Mouse (Mus musculus): ENCODE data around the gene Rbm4b. TPM values are rescaled to one million over a fixed set of nuclear protein-coding genes. Genes with fewer than 3 reads are reported as not detected.

Gene Rbm4b
- polyA plus RNA-seq, 1 experiment from 2014 or later = 132 TPM

DNA sequence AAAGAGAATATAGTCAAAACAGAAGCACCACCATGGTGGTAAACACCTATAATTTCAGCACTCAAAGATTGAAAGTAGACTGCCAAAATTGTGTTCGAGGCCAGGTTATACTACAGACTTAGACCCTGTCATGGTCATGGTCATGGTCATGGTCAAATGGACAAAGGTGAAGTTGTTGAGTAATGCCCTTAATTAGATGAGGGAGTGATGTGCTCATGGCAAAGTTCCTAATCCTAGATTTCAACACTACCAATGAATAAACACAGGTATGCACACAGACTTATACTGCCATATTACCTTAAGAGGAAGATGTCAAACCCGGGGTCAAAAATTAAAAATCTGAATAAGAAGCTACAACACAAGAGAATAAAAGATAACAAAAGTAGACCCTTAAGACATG is 30.0 kb downstream of the Rbm4b start:
- H3K27ac ChIP-seq (replicated peaks) = no peak overlapping the region
- peaks cover 66% of the 10 kb centered on the region for H3K36me3 ChIP-seq
- WGBS = 98% methylated on average over 2 of the region's 2 CpGs
- H3K27me3 ChIP-seq (replicated peaks) = no peaks in the 10 kb centered on the region
- peaks cover 56% of the 10 kb centered on the region for H3K4me1 ChIP-seq
- ATAC-seq (ENCODE audit: low FRiP score) = no peak
- no peak overlapping the region for H3K9ac ChIP-seq (replicated peaks)
- no peak overlapping the region for H3K4me2 ChIP-seq
- no peaks in the 10 kb centered on the region for H3K9me3 ChIP-seq (replicated peaks)
- no peak overlapping the region for H3K4me3 ChIP-seq (replicated peaks)

DNA sequence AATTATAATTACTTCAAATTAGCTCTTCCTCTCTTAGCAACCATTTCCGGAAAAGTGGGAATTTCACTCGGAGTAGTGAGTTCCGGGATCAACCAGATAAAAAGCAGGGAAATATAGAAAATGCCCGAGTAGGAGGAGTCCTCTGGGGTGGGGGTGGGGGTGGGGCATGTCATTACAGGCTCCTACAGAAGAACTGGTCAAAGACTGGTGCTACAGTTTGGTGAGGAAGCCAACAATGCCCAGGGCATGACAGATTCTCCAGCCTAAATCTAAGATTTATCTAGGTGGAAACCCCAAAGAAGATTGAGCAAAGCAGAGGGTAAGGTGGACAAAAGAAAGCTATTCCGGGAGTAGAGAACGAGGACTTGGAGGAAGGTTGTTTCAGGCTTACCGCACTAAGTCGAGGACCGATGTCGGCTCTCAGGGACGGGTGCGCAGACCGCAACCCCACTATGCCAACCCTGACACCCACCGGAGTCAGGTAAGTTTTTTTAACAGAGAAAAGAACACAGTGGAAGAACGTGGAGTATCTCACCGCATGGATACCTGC is 37.1 kb downstream of the Rbm4b start:
- peak; percentile 55 for ATAC-seq (ENCODE audit: low FRiP score)
- 2% methylated on average over 16 of the region's 16 CpGs for WGBS
- H3K27ac ChIP-seq (replicated peaks) = peak overlapping the region; percentile 87
- H3K9me3 ChIP-seq (replicated peaks) = no peaks in the 10 kb centered on the region
- H3K27me3 ChIP-seq (replicated peaks) = no peaks in the 10 kb centered on the region
- peak overlapping the region; percentile 92 for H3K4me2 ChIP-seq
- peaks cover 12% of the 10 kb centered on the region for H3K36me3 ChIP-seq
- peaks cover 52% of the 10 kb centered on the region for H3K4me1 ChIP-seq
- H3K4me3 ChIP-seq (replicated peaks) = peak overlapping the region; percentile 81
- H3K9ac ChIP-seq (replicated peaks) = peak overlapping the region; percentile 73

DNA sequence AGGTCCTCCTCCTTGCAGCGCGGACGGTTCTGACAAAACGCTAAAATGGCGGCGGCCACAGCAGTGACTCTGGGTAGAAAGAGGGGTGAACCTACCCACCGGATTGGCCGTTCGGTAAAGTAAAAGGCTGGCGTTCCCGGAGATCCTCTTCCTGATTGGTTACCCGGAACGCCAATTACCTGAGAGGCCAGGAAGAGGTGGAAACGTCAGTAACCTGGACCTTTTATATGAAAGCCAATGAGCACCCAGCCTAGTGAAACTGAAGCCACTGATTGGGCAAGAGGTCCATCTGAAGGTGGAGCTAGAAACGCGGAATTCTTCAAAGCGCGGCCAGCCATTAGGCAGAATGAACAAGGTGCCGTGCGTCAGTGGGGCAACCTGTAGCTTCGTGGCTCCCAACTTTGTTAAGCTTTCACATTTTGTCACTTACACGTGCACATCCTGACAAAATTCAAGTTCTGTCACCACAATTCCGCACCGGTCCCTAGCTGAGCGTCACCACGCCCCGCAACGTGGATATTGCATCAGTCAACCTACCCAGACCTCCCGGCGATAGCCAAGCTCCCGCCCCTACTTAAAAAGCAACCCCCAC is 37.6 kb downstream of the Rbm4b start, which contains the start of gene Rbm4:
Gene Rbm4, minus strand, starts transcription at position 71 of the 592 bp plus-strand sequence.
- H3K9ac ChIP-seq (replicated peaks) = peak within 1 kb of the TSS; percentile 73
- H3K36me3 ChIP-seq = peaks cover 17% of the 10 kb centered on the region
- H3K27me3 ChIP-seq (replicated peaks) = no peaks in the 10 kb centered on the region
- peak within 1 kb of the TSS; percentile 92 for H3K4me2 ChIP-seq
- WGBS = under 1% methylated on average over 31 of the region's 31 CpGs
- H3K4me1 ChIP-seq = peaks cover 47% of the 10 kb centered on the region
- H3K9me3 ChIP-seq (replicated peaks) = no peaks in the 10 kb centered on the region
- ATAC-seq (ENCODE audit: low FRiP score) = peak; percentile 98
- peak within 1 kb of the TSS; percentile 87 for H3K27ac ChIP-seq (replicated peaks)
- peak within 1 kb of the TSS; percentile 81 for H3K4me3 ChIP-seq (replicated peaks)

DNA sequence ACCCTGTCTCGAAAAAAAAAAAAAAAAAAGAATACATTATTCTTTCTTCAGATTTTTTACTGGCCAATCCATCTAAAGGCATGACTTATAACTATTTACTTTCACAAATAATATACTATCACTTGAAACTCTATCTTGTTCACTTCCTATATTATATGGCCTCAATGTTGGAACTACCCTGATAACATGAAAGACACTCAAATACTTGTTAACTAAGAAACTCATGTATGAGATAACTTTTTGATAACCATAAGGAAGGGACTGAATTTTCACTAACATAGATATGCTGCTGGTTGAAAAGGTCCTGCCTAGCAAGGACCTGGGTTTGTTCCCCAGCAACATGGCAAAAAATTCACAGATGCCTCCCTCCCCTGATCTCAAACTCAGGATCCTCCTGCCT is 39.6 kb downstream of the Rbm4b start:
- Histone ChIP-seq H3K9me3 (replicated peaks) (no peaks in the 10 kb centered on the region), H3K27ac (replicated peaks) (no peak overlapping the region), H3K4me1 (peaks cover 29% of the 10 kb centered on the region), H3K27me3 (replicated peaks) (no peaks in the 10 kb centered on the region), H3K36me3 (peaks cover 31% of the 10 kb centered on the region), H3K9ac (replicated peaks) (no peak overlapping the region), H3K4me2 (no peak overlapping the region), H3K4me3 (replicated peaks) (no peak overlapping the region)
- ATAC-seq (ENCODE audit: low FRiP score) = no peak
- 93% methylated on average over 1 of the region's 1 CpGs for WGBS

DNA sequence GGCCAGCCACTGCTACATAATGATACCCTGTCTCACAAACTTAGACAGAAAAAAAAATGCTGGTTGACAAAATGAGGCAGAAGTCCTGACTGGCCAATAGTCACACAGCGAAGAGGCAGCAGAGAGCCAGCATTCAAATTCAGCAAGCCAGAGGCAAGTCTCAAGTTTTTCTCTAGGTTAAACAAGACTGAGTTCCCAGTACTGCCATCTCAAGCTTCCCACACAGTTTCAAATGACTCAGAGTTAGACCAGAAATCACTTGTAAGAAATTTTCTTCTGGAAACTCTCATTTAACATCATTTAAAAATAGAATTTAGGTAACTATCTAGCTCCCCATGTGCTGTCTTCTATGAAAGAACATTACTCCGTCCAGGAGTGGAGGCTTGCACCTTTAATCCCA is 41.5 kb downstream of the Rbm4b start:
- Histone ChIP-seq H3K36me3 (peaks cover 44% of the 10 kb centered on the region), H3K27ac (replicated peaks) (no peak overlapping the region), H3K4me2 (no peak overlapping the region), H3K4me3 (replicated peaks) (no peak overlapping the region), H3K9ac (replicated peaks) (no peak overlapping the region), H3K9me3 (replicated peaks) (no peaks in the 10 kb centered on the region), H3K4me1 (peaks cover 11% of the 10 kb centered on the region), H3K27me3 (replicated peaks) (no peaks in the 10 kb centered on the region)
- 98% methylated on average over 2 of the region's 2 CpGs for WGBS
- no peak for ATAC-seq (ENCODE audit: low FRiP score)

DNA sequence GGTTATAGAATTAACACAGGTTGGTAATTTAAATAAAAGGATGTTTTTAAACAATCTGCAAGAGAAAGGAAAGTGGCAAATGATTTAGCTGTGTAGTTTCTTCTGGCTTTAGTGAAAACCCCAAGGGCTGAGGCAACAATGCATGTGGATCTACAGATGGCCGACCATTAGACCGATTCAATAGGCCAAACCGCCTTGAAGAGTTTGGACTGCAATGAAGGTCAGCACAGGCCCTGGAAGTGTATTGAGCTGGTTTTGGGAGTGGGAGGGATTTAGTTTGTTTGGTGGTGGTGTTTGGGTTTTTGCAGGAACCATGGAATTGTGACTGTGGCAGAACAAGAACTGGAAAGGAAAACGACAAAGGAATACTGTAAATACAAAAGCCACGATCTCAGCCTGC is 42.8 kb downstream of the Rbm4b start:
- Histone ChIP-seq H3K36me3 (peaks cover 50% of the 10 kb centered on the region), H3K4me1 (peaks cover 7% of the 10 kb centered on the region), H3K4me2 (no peak overlapping the region), H3K27ac (replicated peaks) (no peak overlapping the region), H3K27me3 (replicated peaks) (no peaks in the 10 kb centered on the region), H3K9ac (replicated peaks) (no peak overlapping the region), H3K9me3 (replicated peaks) (no peaks in the 10 kb centered on the region), H3K4me3 (replicated peaks) (no peak overlapping the region)
- ATAC-seq (ENCODE audit: low FRiP score) = no peak
- 93% methylated on average over 5 of the region's 5 CpGs for WGBS

DNA sequence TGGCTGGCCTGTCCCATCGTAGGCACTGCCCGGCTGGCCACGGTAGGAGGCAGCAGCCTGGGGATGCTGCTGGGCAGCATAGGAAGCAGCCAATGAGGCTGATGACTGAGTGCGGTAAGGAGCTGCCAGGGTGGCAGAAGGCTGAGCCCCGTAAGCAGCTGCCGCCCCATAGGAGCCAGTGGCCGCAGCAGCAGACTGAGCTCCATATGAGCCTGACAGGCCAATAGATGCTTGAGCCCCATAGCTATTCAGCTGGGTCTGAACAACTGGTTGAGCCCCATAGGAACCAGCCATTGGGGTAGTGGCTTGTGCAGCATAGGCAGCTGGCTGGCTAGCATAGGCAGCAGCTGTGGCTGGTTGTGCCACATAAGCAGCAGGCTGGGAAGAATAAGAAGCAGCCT is 46.4 kb downstream of the Rbm4b start:
- H3K4me2 ChIP-seq = no peak overlapping the region
- no peak overlapping the region for H3K4me3 ChIP-seq (replicated peaks)
- WGBS = 80% methylated on average over 7 of the region's 7 CpGs
- H3K4me1 ChIP-seq = peaks cover 2% of the 10 kb centered on the region; the same call in 1 of the 2 replicates
- H3K9ac ChIP-seq (replicated peaks) = no peak overlapping the region
- H3K27ac ChIP-seq (replicated peaks) = no peak overlapping the region
- no peak for ATAC-seq (ENCODE audit: low FRiP score)
- H3K9me3 ChIP-seq (replicated peaks) = no peaks in the 10 kb centered on the region
- H3K36me3 ChIP-seq = peaks cover 50% of the 10 kb centered on the region
- no peaks in the 10 kb centered on the region for H3K27me3 ChIP-seq (replicated peaks)

DNA sequence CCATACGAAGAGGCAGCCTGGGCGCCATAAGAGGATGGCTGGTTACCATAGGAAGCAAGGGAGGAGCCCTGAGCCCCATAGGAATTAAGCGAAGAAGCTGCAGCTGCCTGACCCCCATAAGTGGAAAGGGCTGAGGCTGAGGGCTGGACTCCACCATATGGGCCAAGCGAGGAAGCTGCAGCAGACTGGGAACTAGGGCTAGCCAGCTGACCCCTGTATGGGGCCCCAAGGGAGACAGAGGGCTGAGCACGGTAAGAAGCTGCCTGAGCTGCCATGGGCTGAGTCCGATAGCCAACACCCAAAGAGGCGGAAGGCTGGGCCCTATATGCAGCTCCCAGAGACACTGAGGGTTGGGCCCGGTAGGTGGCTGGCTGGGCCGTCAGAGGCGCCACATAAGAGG is 47.0 kb downstream of the Rbm4b start:
- WGBS = 82% methylated on average over 10 of the region's 10 CpGs
- H3K4me2 ChIP-seq = no peak overlapping the region
- peaks cover 50% of the 10 kb centered on the region for H3K36me3 ChIP-seq

DNA sequence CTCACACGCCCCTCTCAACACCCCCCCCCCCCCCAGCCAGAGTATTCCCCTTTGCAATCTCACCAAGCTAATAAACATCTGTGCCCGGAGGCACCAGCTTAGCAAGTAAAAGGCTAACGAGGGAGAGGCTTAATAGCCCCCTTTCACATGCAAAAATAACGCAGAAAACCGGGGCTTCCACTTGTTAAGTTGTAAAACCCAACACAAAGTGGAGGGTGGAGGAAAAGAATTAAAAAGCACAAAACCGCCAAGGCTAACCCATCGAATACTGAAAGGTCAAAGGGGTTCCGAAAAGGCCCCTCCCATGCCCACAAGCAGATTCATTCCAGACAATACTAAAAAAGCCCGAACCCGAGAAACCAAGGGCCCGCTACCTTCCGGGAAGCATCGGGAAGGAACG is 54.0 kb downstream of the Rbm4b start:
- Histone ChIP-seq H3K27ac (replicated peaks) (peak overlapping the region; percentile 94), H3K36me3 (no peaks in the 10 kb centered on the region), H3K4me1 (peaks cover 31% of the 10 kb centered on the region), H3K4me3 (replicated peaks) (peak overlapping the region; percentile 87), H3K9ac (replicated peaks) (peak overlapping the region; percentile 79), H3K9me3 (replicated peaks) (no peaks in the 10 kb centered on the region), H3K4me2 (peak overlapping the region; percentile 85), H3K27me3 (replicated peaks) (no peaks in the 10 kb centered on the region)
- 0% methylated on average over 14 of the region's 14 CpGs for WGBS
- ATAC-seq (ENCODE audit: low FRiP score) = no peak

More for the DNA sequence above, 47.0 kb downstream of the Rbm4b start:
- Histone ChIP-seq H3K27ac (replicated peaks) (no peak overlapping the region), H3K27me3 (replicated peaks) (no peaks in the 10 kb centered on the region), H3K4me3 (replicated peaks) (no peak overlapping the region), H3K9ac (replicated peaks) (no peak overlapping the region), H3K9me3 (replicated peaks) (no peaks in the 10 kb centered on the region), H3K4me1 (peaks cover 7% of the 10 kb centered on the region)
- ATAC-seq (ENCODE audit: low FRiP score) = no peak

DNA sequence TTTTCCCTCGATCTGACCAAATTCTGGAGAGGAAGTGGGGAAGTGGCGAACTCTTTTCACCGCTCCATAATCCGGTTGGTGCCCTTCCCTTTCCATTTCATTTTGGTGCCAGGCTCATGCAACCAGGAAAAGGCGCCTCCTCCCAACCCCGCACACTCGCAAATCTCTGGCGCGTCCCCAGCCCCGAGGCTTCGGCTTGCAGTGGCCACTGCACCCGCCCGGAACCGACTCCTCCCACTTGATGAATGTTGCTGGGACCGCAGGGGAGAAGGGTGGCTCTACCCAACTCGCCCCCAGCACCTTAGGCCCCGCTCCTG is 54.4 kb downstream of the Rbm4b start:
- WGBS = 0% methylated on average over 17 of the region's 17 CpGs

DNA sequence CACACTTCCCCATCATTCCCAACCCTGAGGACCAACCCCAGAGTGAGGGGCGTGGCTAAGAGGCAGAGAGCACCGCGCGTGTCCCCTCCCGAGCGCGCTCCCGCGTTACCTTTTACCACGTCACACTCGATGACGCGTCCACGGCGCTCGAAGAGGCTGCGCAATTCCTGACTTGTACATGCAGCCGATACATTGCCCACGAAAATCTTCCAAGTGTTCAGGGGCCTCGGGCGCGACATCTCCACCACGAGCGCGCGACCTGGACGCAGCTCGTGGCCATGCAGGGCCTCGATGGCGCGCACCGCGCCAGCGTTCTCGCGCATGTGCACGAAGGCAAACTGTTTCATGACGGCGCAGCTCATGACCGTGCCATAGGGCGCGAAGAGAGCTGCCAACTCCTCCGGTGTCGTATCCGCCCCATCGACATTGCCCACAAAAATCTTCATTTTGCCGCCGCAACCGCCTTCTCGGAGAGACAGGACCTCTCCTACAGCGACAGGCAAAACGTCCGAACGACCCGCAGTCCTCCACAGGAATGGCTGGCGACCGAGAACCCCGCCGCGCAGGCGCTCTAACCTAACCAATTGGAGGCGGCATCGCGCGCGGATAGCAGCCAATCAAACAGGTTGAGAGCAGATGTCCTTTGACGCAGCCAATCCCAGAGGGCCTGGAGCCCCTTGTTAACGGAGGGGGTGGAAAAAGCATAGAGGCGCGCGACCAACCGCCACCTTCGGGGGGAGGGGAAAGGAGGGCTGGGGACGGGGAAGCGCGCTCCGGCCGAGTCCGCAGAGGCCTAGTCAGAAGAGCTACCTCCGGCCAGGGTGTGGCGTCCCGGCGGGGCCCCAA is 55.0 kb downstream of the Rbm4b start, which contains the start of the genes Gm21992 and Rbm14:
Gene Gm21992, minus strand, starts transcription at position 550 of the 846 bp plus-strand sequence.
Gene Rbm14, minus strand, starts transcription at position 572 of the 846 bp plus-strand sequence.
- ATAC-seq (ENCODE audit: low FRiP score) = peak; percentile 98
- WGBS = under 1% methylated on average over 83 of the region's 83 CpGs
- no peaks in the 10 kb centered on the region for H3K27me3 ChIP-seq (replicated peaks)
- H3K9ac ChIP-seq (replicated peaks) = peak within 1 kb of the TSS; percentile 85
- no peaks in the 10 kb centered on the region for H3K36me3 ChIP-seq
- H3K9me3 ChIP-seq (replicated peaks) = no peaks in the 10 kb centered on the region
- H3K4me1 ChIP-seq = peaks cover 31% of the 10 kb centered on the region
- H3K4me3 ChIP-seq (replicated peaks) = peak within 1 kb of the TSS; percentile 87
- H3K27ac ChIP-seq (replicated peaks) = peak within 1 kb of the TSS; percentile 94
- H3K4me2 ChIP-seq = peak within 1 kb of the TSS; percentile 85

More for the DNA sequence above, 54.4 kb downstream of the Rbm4b start:
- Histone ChIP-seq H3K4me2 (peak overlapping the region; percentile 85), H3K9ac (replicated peaks) (peak overlapping the region; percentile 79), H3K4me3 (replicated peaks) (peak overlapping the region; percentile 87), H3K27ac (replicated peaks) (peak overlapping the region; percentile 94), H3K36me3 (no peaks in the 10 kb centered on the region), H3K27me3 (replicated peaks) (no peaks in the 10 kb centered on the region), H3K4me1 (peaks cover 31% of the 10 kb centered on the region), H3K9me3 (replicated peaks) (no peaks in the 10 kb centered on the region)
- ATAC-seq (ENCODE audit: low FRiP score) = no peak

DNA sequence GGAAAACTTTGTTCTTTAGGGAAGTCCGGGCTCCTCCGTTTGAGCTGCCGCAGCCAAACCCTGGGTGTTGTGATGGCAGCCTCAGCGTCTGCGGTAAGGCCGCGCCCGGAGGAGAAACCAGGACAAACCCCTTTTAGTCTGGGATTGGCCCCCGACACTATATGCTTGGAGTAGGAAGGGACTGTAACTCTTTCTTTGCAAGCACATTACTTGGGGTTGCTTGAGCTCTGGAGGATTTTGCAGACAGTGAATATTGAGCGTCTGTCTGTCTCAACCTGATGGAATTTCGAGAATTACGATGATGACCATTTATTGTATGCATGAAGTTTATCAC is 55.6 kb downstream of the Rbm4b start:
- peak; percentile 25 for ATAC-seq (ENCODE audit: low FRiP score)
- Histone ChIP-seq H3K27me3 (replicated peaks) (no peaks in the 10 kb centered on the region), H3K9me3 (replicated peaks) (no peaks in the 10 kb centered on the region), H3K36me3 (no peaks in the 10 kb centered on the region), H3K27ac (replicated peaks) (peak overlapping the region; percentile 94), H3K4me2 (peak overlapping the region; percentile 85), H3K9ac (replicated peaks) (peak overlapping the region; percentile 85), H3K4me3 (replicated peaks) (peak overlapping the region; percentile 87), H3K4me1 (peaks cover 31% of the 10 kb centered on the region)
- 4% methylated on average over 12 of the region's 12 CpGs for WGBS
